Mouse (Mus musculus): ENCODE measurements at regions not wholly inside any gene's neighbourhood (a gene's known extent, or its start where the extent isn't known, plus 50 kb on each side); places are given as distances from the start of the nearest gene placed in this dataset.

DNA sequence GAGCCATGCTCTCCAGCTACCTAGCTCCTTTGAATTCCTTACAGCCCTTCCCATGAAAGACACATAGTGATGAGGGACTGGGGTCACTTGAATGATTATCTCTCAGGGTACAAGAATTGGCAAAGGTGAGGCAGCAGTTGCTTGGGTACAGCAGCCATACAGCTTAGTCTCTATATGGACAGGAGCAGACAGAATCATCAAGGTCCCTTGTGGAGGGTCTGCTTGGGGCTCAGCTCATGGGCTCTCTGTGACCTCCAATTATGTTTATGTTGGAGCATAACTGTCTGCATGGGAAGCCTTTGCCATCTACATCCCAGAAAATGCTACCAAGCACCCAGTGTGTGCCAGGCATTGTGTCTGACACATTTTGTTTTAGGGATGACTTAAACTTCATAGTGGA lies 118.4 kb upstream of the Lhcgr start:
- DNase-seq (ENCODE audit: low read depth, low spot score): no peak

DNA sequence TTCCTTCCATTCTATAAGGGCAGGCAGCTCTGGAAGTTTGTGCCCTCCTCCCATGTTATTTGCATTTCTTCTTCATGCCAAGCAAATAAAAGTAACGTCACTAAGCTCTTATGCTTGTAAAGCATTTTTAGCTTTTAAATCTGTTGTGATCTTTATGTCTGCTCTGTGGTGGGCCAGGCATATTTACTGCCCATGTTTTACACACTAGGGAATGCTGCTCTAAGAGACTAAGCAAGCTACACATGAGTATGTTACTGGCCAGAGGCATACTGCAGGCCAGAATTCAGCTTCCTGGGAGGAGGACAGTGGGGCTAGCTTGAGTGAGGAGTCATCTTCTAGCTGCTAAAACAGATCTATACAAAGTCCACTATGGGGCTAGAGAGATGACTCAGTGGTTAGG lies 110.0 kb upstream of the Lhcgr start:
- DNase-seq (ENCODE audit: low read depth, low spot score): no peak

- DNase-seq (ENCODE audit: low read depth, low spot score): no peak
These were observed 109.1 kb upstream of the Lhcgr start for GRCm38 (mm10) chr17:88900904-88901303.

DNA sequence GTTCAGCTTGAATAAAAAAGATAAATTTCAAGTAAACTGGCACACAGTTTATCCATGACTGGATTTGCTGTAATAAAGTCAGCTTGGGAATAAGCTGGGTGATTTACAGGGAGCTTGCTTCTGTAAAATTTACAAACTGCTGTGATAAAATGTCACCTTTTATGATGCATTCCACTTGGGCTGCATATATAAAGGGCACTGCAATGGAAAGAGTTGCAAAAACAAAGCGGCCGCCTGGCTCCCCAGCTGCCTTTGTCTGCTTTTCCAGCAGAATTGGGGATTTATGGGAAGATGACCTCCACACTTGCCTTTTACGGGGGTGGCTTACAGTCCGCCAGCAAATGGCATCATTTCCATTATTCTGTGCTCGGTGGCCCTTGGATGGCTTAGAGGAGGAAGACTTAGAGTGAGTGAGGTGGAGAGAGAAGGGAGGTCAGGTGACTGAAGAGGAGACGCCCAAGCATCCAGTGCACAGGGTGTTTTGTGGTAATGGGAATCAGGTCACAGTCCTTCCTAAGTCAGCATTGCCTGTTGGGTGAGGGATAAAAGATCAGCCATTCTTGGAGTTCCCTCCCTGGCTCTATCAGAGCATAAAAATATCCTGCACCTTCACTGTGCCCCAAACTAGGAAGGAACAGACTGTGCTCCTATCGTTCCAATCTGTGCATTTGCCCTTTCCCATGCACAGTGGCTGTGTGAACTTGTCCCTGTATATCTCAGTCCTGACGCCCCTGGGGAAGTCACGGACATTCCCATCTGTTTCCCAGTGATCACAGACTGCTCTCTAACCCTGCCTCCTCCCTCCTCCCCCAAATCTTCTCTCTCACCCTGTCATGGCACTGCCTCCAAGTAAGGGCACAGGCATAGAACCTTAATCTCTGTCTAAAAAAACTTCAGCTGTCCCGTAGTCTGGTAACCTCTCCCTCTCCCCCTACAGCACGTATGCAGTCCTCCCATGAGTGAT lies 107.2 kb upstream of the Lhcgr start:
- peak; percentile 3 for DNase-seq (ENCODE audit: low read depth, low spot score)

- DNase-seq (ENCODE audit: low read depth, low spot score): no peak
These were observed 101.7 kb upstream of the Lhcgr start for GRCm38 (mm10) chr17:88893451-88893850.

DNA sequence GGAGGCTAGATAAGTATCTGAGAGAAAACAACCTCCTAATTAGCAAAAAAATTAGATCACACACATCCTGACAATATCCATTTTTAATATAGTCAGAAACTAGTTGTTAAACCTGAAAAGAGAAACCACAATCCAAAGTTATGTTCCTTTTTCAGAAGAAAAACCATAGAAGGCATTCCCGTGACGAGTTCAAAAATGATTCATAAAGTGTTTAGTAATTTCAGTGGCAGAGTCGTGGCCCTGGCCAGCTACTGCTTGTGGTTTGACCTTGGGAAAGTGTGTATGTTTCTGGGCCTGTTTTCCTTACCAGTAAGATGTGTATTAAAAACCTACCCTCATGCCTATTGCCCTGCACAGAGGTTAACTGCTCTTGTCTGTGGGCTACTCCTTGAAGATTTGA lies 93.7 kb upstream of the Lhcgr start:
- DNase-seq (ENCODE audit: low read depth, low spot score): no peak

- DNase-seq (ENCODE audit: low read depth, low spot score): no peak
These were observed 87.9 kb upstream of the Lhcgr start for GRCm38 (mm10) chr17:88879736-88880135.

DNA sequence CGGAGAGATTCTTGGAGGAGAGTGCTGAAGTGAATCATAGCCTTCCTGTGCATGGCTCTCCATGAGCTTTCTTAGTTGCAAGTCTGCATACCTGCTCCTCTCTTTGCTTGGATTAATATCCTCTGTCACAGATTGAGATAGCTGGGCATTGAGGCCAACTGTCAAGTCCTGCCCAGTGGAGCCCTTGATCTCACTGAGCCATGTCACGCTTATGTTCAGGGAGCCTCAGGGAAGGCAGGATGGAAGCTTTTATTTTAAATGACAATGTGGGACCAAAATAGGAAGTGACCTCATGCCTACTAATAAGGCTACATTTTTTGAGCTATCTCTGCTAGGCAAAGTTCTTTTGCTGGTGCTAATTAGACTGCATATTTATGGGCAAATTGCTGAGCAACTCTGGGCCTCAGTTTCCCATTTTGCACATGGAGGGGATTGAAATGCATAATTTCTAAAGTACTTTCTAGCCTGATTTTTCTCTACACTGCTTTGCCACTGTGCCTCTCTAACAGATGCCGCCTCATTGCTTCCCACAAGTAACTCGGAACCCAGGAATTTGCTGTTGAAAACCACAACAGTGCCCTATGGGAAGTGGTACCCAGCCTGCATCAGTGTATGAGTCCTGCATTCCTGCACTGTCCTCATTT lies 78.7 kb upstream of the Lhcgr start:
- DNase-seq (ENCODE audit: low read depth, low spot score): no peak

DNA sequence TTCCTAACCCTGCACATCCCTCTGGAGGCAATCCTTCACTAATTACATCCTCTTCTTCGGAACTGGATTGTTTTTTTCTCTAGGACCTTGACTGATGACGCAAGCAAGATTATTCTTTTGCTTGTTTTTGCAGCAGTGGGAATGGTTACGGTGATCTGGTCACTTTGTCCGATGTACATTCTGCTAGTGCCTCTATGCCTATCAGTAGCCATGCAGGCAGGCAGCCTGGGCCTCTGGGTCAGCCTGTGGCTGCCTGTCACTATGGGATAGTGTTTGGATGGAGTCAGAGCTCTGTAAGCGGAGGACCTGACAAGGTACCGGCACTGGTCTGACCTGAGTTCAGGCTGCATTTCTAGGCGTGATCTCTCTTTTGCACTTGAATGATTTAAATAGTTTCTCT lies 72.8 kb upstream of the Lhcgr start:
- DNase-seq (ENCODE audit: low read depth, low spot score): no peak

GRCm38 (mm10) chr17:88864214-88864613 lies 72.4 kb upstream of the Lhcgr start:
- no peak for DNase-seq (ENCODE audit: low read depth, low spot score)

DNA sequence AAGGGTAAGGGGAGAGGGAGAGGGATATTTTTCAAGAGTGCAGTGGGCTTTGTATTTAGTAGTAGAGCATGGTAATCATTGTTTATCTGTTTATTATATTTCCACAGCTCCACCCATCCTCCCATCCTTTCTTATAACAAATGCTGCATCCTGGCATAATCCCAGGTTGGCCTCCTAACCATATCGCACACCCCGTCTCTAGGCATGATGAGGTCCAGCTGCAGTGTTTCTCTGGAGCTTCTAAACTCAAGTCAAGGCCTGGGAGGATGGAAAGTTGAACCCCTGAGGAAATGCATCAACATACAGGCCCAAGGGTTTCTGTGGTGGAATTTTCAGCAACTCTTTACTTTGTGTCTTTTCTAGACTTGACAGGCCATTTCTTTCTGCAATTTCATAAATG lies 69.3 kb upstream of the Lhcgr start:
- DNase-seq (ENCODE audit: low read depth, low spot score): no peak

DNA sequence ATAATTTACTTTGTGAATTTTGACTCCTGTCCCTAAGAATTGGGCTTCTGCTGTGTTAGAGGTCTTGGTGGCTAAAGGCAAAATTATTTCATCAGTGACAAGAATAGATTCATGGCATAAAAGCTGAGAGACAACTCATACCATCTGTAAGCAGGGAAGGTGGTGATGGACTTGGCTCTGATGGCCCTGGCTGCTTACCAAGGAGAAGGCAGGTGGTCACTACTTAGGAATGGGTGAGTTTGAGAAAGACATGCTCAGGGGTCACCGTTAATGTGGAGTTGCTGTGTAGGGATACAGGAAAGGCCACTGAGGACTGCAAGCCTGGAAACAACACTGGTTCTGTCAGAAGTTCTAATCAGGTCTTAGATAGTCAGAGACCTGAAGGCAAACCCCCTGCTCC lies 68.8 kb upstream of the Lhcgr start:
- no peak for DNase-seq (ENCODE audit: low read depth, low spot score)

DNA sequence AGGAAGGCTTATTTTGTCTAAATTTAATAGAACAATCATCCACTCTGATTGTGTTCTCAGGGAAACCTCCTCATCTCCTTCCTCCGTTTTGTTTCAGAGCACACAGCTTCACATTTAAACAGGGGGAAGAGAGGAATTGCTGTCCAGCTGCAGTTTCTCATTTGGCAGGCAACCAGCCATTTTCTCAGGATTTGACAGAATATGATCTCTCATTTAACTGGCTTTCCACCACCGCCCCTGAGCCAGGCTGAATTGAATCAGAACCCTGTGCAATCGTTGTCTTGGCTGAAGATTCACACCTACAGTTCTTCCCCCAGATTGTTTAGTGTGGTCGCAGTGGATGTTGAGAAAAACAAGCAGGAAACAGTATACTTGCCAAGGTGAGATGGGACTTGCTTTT lies 66.9 kb upstream of the Lhcgr start:
- DNase-seq (ENCODE audit: low read depth, low spot score): no peak

DNA sequence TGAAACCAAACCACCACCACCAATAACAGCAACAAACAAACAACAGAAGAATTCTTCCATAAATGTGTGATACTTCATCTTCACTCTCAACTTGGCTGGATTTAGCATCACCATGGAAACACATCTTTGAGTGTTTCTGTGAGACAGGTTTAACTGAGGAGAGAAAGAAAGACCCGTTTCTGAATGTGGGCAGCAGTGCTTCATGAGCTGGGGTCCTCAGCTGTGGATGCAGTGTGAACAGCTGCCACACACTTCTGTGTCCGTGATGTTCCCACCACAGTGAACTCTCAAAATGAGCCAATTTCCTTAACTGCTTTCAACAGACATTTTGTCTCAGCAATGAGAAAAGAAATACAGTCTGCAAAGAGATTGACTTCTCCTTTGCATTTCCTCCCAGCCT lies 55.5 kb upstream of the Lhcgr start:
- no peak for DNase-seq (ENCODE audit: low read depth, low spot score)

DNA sequence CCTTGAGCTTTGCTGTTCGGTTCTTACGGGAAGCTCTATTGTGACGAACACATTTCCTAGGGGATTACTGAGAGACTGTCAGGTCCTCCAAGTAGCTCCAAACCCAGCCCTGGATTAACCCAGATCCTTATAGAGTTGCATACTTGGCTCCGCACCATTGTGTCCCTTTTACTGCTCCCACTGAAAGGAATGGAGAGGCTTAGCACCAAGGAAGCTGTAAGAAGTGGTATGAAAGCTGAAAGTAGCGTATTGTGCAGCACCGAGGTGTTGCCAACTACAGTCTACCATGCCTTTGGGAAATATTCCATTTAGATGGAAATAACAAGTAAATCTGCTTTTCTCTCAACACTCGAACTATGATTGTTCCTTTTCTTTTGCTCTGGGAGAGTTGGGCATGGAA lies 53.5 kb upstream of the Lhcgr start:
- peak; percentile 2 for DNase-seq (ENCODE audit: low read depth, low spot score)

All from ZHBTc4 (cell line).